Mouse (Mus musculus) neural tube, embryonic 15.5 days (tissue): ENCODE data around the gene Pnpla7. TPM values are rescaled to one million over a fixed set of nuclear protein-coding genes. Genes with fewer than 3 reads are reported as not detected.

Source experiments
- ATAC-seq: fragments of 200-750 bp; cut with Nextera tagmentation; 2 replicates; pipeline ENCODE4 v1.8.0; 2017; ENCODE audit warnings: mild to moderate bottlenecking, moderate TSS enrichment, moderate library complexity; ENCODE audit not compliant: low FRiP score
- H3K27ac ChIP-seq: fragments of 300-500 bp; sonication (generic); replicated peaks from 2 replicates; pipeline ENCODE4 v1.5.1; 2015; ENCODE audit warnings: mild to moderate bottlenecking, inconsistent platforms
- H3K27me3 ChIP-seq: fragments of 300-500 bp; sonication (generic); replicated peaks from 2 replicates; pipeline ENCODE4 v1.6.1; 2015; ENCODE audit warnings: inconsistent platforms
- H3K36me3 ChIP-seq: fragments of 300-500 bp; sonication (generic); 2 replicates; pipeline ENCODE4 v1.6.1; 2015; ENCODE audit warnings: inconsistent platforms
- H3K4me1 ChIP-seq: fragments of 300-500 bp; sonication (generic); 2 replicates; pipeline ENCODE4 v1.6.1; 2015; ENCODE audit warnings: inconsistent platforms
- H3K4me2 ChIP-seq: fragments of 300-500 bp; sonication (generic); 2 replicates; pipeline ENCODE4 v1.6.1; 2015; ENCODE audit warnings: inconsistent platforms, mild to moderate bottlenecking, moderate library complexity
- H3K4me3 ChIP-seq: fragments of 300-500 bp; sonication (generic); replicated peaks from 2 replicates; pipeline ENCODE4 v1.5.1; 2015; ENCODE audit warnings: mild to moderate bottlenecking, inconsistent platforms
- H3K9ac ChIP-seq: fragments of 300-500 bp; sonication (generic); replicated peaks from 2 replicates; pipeline ENCODE4 v1.6.1; 2015; ENCODE audit warnings: mild to moderate bottlenecking, inconsistent platforms
- H3K9me3 ChIP-seq: fragments of 300-500 bp; sonication (generic); replicated peaks from 2 replicates; pipeline ENCODE4 v1.6.1; 2016; ENCODE audit warnings: inconsistent platforms
- WGBS: fragments of 180-500 bp; shearing (Covaris S2); methylation state at CpG from one replicate; pipeline ENCODE4 v1.1.7; 2015; ENCODE audit warnings: mixed read lengths; 5-methylcytosine and 5-hydroxymethylcytosine counted together
- polyA plus RNA-seq: library from polyadenylated mRNA; unstranded; fragments of >200 nt; fragmentation: Nextera tagmentation; extraction: Ambion mirVana; gene quantifications from 2 replicates; pipeline ENCODE4 v1.2.1, GENCODE M21; 2015

Gene Pnpla7
- polyA plus RNA-seq, 1 experiment from 2014 or later: 2.8 TPM

GRCm38 (mm10) chr2:25054221-25055067, 78.6 kb downstream of the Pnpla7 start, which contains the start of gene Nsmf:
Nsmf (plus strand) TSS chr2:25054355.
- 4% methylated on average over 47 of the region's 47 CpGs for WGBS
- H3K4me3 ChIP-seq: peak within 1 kb of the TSS; percentile 83
- H3K27ac ChIP-seq: peak within 1 kb of the TSS; percentile 80
- H3K27me3 ChIP-seq: no peaks in the 10 kb centered on the region
- no peaks in the 10 kb centered on the region for H3K9me3 ChIP-seq
- H3K4me1 ChIP-seq: peaks cover 23% of the 10 kb centered on the region
- H3K9ac ChIP-seq: peak within 1 kb of the TSS; percentile 85
- H3K4me2 ChIP-seq: peak within 1 kb of the TSS; percentile 95
- H3K36me3 ChIP-seq: peaks cover 30% of the 10 kb centered on the region
- peak; percentile 93 for ATAC-seq

DNA sequence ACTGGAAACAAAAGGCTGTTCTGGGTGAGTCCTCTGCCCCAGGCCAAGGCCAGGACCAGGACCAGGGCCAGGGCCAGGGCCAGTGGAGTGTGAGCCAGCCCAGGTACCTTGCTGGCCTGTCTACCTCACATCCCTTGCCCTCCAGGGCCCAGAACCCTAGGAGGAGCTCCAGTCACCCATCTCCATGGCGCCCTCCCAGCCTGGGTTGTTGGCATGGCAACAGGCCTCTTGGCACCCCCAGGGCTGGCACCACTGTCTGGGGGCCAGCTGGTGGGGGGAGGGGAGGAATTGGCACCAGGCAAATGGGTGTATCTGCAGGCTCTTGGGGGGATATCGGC, 79.2 kb downstream of the Pnpla7 start:
- H3K4me3 ChIP-seq: peak overlapping the region; percentile 83
- ATAC-seq: peak; percentile 35; the same call in 1 of the 2 replicates
- H3K9me3 ChIP-seq: no peaks in the 10 kb centered on the region
- H3K27me3 ChIP-seq: no peaks in the 10 kb centered on the region
- peak overlapping the region; percentile 95 for H3K4me2 ChIP-seq
- 27% methylated on average over 2 of the region's 2 CpGs for WGBS
- peak overlapping the region; percentile 80; the same call in 1 of the 2 replicates for H3K27ac ChIP-seq
- H3K4me1 ChIP-seq: peaks cover 23% of the 10 kb centered on the region
- H3K9ac ChIP-seq: peak overlapping the region; percentile 85
- peaks cover 36% of the 10 kb centered on the region for H3K36me3 ChIP-seq

DNA sequence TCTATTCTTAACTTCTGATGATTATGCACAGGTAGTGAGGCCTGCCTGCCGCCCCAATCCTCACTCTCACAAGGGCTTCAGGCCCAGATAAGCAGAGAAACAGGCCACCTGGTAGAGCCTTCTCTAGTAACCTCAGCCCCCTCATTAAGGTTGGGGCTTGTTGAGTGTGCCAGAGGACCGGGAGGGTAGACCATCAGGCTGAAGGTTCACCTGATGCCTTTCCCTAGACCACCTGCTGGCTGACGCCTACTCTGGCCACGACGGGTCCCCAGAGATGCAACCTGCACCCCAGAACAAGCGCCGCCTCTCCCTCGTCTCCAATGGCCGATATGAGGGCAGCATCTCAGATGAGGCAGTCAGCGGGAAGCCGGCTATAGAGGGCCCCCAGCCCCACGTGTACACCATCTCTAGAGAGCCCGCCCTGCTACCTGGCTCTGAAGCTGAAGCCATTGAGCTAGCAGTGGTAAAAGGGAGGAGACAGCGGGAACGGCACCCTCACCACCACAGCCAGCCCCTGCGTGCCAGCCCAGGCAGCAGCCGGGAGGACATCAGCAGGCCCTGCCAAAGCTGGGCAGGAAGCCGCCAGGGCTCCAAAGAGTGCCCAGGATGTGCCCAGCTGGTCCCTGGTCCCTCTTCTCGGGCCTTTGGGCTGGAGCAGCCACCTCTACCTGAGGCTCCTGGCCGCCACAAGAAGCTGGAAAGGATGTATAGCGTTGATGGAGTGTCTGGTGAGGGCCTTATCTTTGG, 79.7 kb downstream of the Pnpla7 start:
- peak overlapping the region; percentile 95 for H3K4me2 ChIP-seq
- 82% methylated on average over 21 of the region's 21 CpGs for WGBS
- no peaks in the 10 kb centered on the region for H3K27me3 ChIP-seq
- peak overlapping the region; percentile 80; the same call in 1 of the 2 replicates for H3K27ac ChIP-seq
- H3K4me3 ChIP-seq: peak overlapping the region; percentile 83
- H3K9me3 ChIP-seq: no peaks in the 10 kb centered on the region
- no peak for ATAC-seq
- H3K36me3 ChIP-seq: peaks cover 41% of the 10 kb centered on the region
- peaks cover 23% of the 10 kb centered on the region for H3K4me1 ChIP-seq
- peak overlapping the region; percentile 85 for H3K9ac ChIP-seq

GRCm38 (mm10) chr2:25058926-25059325, 83.1 kb downstream of the Pnpla7 start:
- peaks cover 65% of the 10 kb centered on the region for H3K36me3 ChIP-seq
- H3K4me3 ChIP-seq: no peak overlapping the region
- H3K4me1 ChIP-seq: peaks cover 22% of the 10 kb centered on the region
- no peaks in the 10 kb centered on the region for H3K9me3 ChIP-seq
- WGBS: 89% methylated on average over 7 of the region's 7 CpGs
- no peaks in the 10 kb centered on the region for H3K27me3 ChIP-seq
- H3K9ac ChIP-seq: no peak overlapping the region
- H3K27ac ChIP-seq: no peak overlapping the region
- ATAC-seq: no peak
- H3K4me2 ChIP-seq: no peak overlapping the region

GRCm38 (mm10) chr2:25063523-25063922, 87.7 kb downstream of the Pnpla7 start:
- Histone ChIP-seq H3K36me3 (peaks cover 44% of the 10 kb centered on the region), H3K4me1 (no peaks in the 10 kb centered on the region), H3K9ac (no peak overlapping the region), H3K27me3 (no peaks in the 10 kb centered on the region), H3K27ac (no peak overlapping the region), H3K4me3 (no peak overlapping the region), H3K9me3 (no peaks in the 10 kb centered on the region), H3K4me2 (no peak overlapping the region)
- no peak for ATAC-seq
- 94% methylated on average over 5 of the region's 5 CpGs for WGBS

DNA sequence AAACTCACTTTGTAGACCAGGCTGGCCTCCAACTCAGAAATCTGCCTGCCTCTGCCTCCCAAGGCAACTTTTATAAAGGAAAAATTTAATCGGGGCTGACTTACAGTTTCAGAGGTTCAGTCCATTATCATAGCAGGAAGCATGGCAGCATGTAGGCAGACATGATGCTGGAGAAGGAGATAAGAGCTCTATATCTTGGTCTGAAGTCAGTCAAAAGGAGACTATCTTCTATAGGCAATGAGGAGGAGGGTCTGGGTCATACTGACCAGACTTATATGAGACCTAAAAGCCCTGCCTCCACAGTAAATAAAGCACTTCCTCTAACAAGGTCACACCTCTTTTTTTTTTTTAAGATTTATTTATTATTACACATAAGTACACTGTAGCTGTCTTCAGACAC, 88.5 kb downstream of the Pnpla7 start:
- no peak for ATAC-seq
- no peak overlapping the region for H3K27ac ChIP-seq
- H3K9me3 ChIP-seq: no peaks in the 10 kb centered on the region
- H3K27me3 ChIP-seq: no peaks in the 10 kb centered on the region
- H3K36me3 ChIP-seq: peaks cover 36% of the 10 kb centered on the region
- H3K9ac ChIP-seq: no peak overlapping the region
- H3K4me2 ChIP-seq: no peak overlapping the region
- H3K4me3 ChIP-seq: no peak overlapping the region
- 97% methylated on average over 1 of the region's 1 CpGs for WGBS
- H3K4me1 ChIP-seq: no peaks in the 10 kb centered on the region

DNA sequence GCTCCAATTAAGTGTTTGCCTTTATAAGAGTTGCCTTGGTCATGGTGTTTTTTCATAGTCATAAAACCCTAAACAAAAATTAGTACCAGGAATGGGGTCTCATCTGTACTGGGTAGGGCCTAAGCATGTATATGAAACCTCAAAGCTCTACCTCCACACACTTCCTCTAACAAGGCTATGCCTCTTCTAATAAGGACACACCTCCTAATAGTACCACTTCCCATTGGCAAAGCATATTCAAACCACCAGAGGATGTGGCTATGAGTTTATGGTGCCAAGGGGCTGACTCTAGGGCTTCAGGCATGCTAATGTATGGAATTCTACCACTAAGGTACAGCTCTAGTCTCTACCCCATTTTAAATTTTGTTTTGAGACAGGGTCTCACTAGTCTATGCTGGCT, 89.7 kb downstream of the Pnpla7 start:
- Histone ChIP-seq H3K4me3 (no peak overlapping the region), H3K4me2 (no peak overlapping the region), H3K4me1 (no peaks in the 10 kb centered on the region), H3K9ac (no peak overlapping the region), H3K36me3 (peaks cover 25% of the 10 kb centered on the region), H3K9me3 (no peaks in the 10 kb centered on the region), H3K27ac (no peak overlapping the region), H3K27me3 (no peaks in the 10 kb centered on the region)
- ATAC-seq: no peak

GRCm38 (mm10) chr2:25066552-25066951, 90.7 kb downstream of the Pnpla7 start:
- Histone ChIP-seq H3K27ac (no peak overlapping the region), H3K4me2 (no peak overlapping the region), H3K9me3 (no peaks in the 10 kb centered on the region), H3K9ac (no peak overlapping the region), H3K4me3 (no peak overlapping the region), H3K36me3 (peaks cover 15% of the 10 kb centered on the region), H3K27me3 (no peaks in the 10 kb centered on the region), H3K4me1 (no peaks in the 10 kb centered on the region)
- ATAC-seq: no peak
- 81% methylated on average over 4 of the region's 4 CpGs for WGBS

DNA sequence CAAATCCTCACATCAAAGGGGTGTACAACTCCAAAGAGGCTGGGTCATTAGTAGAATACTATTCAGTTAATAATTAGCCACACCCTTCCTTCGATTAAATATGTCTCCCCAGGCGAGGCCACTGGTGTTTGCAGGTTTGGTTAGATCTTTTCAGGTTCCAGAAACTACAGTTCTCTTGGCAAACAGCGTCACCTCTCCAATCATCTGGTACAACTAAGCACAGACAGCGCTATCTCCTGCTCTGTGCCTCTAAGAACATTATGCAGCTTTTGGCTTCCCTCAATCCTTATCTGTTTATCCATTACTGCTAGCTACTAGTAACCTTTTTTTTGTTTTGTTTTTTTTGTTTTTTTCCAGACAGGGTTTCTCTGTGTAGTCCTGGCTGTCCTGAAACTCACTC, 93.7 kb downstream of the Pnpla7 start:
- no peak overlapping the region for H3K27ac ChIP-seq
- no peaks in the 10 kb centered on the region for H3K27me3 ChIP-seq
- WGBS: 72% methylated on average over 4 of the region's 4 CpGs
- no peak overlapping the region for H3K4me3 ChIP-seq
- H3K9me3 ChIP-seq: no peaks in the 10 kb centered on the region
- no peaks in the 10 kb centered on the region for H3K4me1 ChIP-seq
- ATAC-seq: no peak
- no peaks in the 10 kb centered on the region for H3K36me3 ChIP-seq
- H3K9ac ChIP-seq: no peak overlapping the region
- no peak overlapping the region for H3K4me2 ChIP-seq

GRCm38 (mm10) chr2:25072398-25072797, 96.6 kb downstream of the Pnpla7 start:
- Histone ChIP-seq H3K4me3 (no peak overlapping the region), H3K27ac (no peak overlapping the region), H3K4me1 (no peaks in the 10 kb centered on the region), H3K4me2 (no peak overlapping the region), H3K9me3 (no peaks in the 10 kb centered on the region), H3K36me3 (no peaks in the 10 kb centered on the region), H3K9ac (no peak overlapping the region), H3K27me3 (no peaks in the 10 kb centered on the region)
- WGBS: 95% methylated on average over 4 of the region's 4 CpGs
- no peak for ATAC-seq

DNA sequence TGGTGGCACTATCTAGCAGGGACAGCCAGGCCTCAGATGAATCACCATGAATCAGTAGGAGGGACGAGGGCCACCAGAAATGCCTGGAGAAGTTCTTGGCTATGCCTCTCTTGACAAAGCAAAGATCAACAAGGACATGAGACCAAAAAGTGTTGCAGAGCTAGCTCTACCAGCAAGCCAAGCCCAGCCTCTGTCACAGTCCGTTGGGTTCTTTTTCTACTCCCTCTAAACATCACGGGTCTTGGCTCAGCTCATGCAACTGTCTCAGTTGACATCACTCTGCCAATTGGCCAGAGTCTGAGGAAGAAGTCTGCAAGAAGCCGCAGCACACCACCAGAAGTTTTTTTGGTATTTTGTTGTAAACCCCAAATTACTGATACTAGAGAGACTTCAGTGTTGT, 99.7 kb downstream of the Pnpla7 start:
- Histone ChIP-seq H3K36me3 (no peaks in the 10 kb centered on the region), H3K27me3 (no peaks in the 10 kb centered on the region), H3K9me3 (no peaks in the 10 kb centered on the region), H3K4me1 (no peaks in the 10 kb centered on the region), H3K4me2 (no peak overlapping the region), H3K27ac (no peak overlapping the region), H3K4me3 (no peak overlapping the region), H3K9ac (no peak overlapping the region)
- WGBS: 69% methylated on average over 4 of the region's 4 CpGs
- no peak for ATAC-seq

- Histone ChIP-seq H3K4me1 (no peaks in the 10 kb centered on the region), H3K4me2 (no peak overlapping the region), H3K27ac (no peak overlapping the region), H3K36me3 (no peaks in the 10 kb centered on the region), H3K27me3 (no peaks in the 10 kb centered on the region), H3K9me3 (no peaks in the 10 kb centered on the region), H3K4me3 (no peak overlapping the region), H3K9ac (no peak overlapping the region)
- no peak for ATAC-seq
- 81% methylated on average over 1 of the region's 1 CpGs for WGBS
Observed at GRCm38 (mm10) chr2:25078967-25079366, 103.1 kb downstream of the Pnpla7 start.
